Mouse (Mus musculus) macrophage (primary cell): Measurements from ENCODE around the gene Klb. TPM values are rescaled to one million over a fixed set of nuclear protein-coding genes. Genes with fewer than 3 reads are reported as not detected.

ENCODE experiments used
- H3K27ac ChIP-seq: fragments of 350-480 bp; formaldehyde crosslinking; 2 replicates; pipeline ENCODE4 v1.9.0; 2021
- H3K36me3 ChIP-seq: fragments of 350-480 bp; formaldehyde crosslinking; 2 replicates; pipeline ENCODE4 v1.9.0; 2021; ENCODE audit errors: inconsistent target
- H3K4me3 ChIP-seq: fragments of 350-480 bp; formaldehyde crosslinking; 2 replicates; pipeline ENCODE4 v1.9.0; 2021; ENCODE audit errors: inconsistent target
- H3K79me2 ChIP-seq: fragments of 350-480 bp; formaldehyde crosslinking; 2 replicates; pipeline ENCODE4 v1.9.0; 2021; ENCODE audit errors: inconsistent target
- WGBS: methylation state at CpG from one replicate; pipeline ENCODE4 v1.1.7; 2026; ENCODE audit warnings: inconsistent platforms; ENCODE audit not compliant: missing documents; 5-methylcytosine and 5-hydroxymethylcytosine counted together
- polyA plus RNA-seq: library from polyadenylated mRNA; stranded (reverse); fragments of 250-400 nt; gene quantifications from 3 replicates; pipeline ENCODE4 v1.2.4, GENCODE M21; 2018; ENCODE audit warnings: inconsistent platforms

The Klb gene
- polyA plus RNA-seq, 1 experiment from 2014 or later: not detected

DNA sequence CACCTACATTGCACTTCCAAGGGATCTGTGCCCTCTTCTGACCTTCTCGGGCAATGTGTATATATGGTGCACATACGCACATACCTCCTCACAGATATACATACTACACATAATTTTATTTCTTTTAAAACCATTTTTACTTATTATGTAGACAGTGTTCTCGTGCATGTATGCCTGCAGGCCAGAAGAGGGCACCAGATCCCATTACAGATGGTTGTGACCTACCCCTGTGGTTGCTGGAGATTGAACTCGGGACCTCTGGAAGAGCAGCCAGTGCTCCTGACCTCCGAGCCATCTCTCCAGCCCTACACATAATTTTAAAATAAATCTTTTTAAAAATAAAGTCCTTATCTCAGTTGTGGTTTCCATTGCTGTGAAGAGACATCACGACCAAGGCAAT lies 9.7 kb upstream of the Klb start:
- Histone ChIP-seq H3K4me3 (no peak overlapping the region), H3K36me3 (no peaks in the 10 kb centered on the region), H3K79me2 (peaks cover 19% of the 10 kb centered on the region), H3K27ac (no peak overlapping the region)
- WGBS: 81% methylated on average over 6 of the region's 6 CpGs

DNA sequence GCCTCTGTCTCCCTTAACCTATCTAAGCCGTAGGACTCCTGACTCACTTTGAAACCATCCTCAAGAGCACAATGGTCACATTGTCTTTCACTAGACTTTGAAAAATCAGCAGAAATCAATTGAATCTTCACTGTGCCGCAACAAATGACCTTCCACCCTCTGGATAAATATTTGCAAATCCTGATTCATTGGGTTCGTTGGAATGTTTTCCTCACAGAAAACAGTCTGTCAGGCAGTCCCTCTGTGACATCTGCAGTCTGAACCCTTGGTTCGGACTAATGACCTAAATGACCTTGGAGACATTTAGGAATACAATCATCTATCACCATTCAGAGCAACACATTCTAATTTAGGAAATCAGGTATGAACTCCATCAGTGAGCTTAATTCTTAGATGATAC lies 7.9 kb upstream of the Klb start:
- WGBS: 89% methylated on average over 4 of the region's 4 CpGs
- Histone ChIP-seq H3K4me3 (no peak overlapping the region), H3K27ac (no peak overlapping the region), H3K79me2 (peaks cover under 1% of the 10 kb centered on the region; the same call in 1 of the 2 replicates), H3K36me3 (no peaks in the 10 kb centered on the region)

DNA sequence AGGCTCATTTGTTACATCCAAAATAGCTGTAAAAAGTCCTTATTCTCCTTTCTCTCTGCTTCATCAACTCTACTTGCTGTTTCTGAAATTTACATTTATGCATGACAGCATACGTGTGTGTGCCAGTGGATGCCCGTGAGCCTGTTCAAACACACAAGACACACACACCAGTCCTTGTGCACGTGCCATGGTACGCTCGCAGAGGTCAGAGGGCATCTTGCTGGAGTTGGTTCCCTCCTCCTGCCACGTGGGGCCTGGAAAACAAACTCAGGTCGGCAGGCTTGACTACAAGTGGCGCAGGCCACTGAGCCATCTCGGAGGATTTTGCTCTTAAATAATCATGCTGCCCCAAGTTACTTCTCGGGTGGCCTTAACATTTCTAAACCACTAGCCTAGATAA lies 2.4 kb downstream of the Klb start:
- H3K36me3 ChIP-seq: no peaks in the 10 kb centered on the region
- no peak overlapping the region for H3K27ac ChIP-seq
- H3K4me3 ChIP-seq: no peak overlapping the region
- no peaks in the 10 kb centered on the region for H3K79me2 ChIP-seq
- WGBS: 86% methylated on average over 10 of the region's 10 CpGs

DNA sequence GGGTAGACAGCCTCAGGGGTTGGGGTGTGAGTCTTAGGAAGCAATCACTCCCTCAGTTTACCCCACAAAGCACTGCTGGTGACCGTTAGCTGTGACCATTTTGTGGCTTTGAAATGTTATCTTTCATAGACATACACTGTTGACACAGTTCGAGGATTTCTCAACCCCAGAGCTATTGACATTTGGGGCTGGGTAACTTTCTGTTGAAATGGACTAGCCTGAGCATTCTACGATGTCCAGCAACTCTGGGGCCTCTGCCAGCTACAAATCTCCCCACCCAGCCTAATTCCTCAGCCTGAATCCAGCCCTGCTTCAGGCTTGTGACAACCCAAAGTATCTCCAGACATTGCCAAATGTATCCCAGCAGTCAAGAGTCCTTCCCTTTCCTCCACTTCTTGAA lies 6.0 kb downstream of the Klb start:
- H3K36me3 ChIP-seq: no peaks in the 10 kb centered on the region
- no peak overlapping the region for H3K27ac ChIP-seq
- 64% methylated on average over 3 of the region's 3 CpGs for WGBS
- no peaks in the 10 kb centered on the region for H3K79me2 ChIP-seq
- H3K4me3 ChIP-seq: no peak overlapping the region

DNA sequence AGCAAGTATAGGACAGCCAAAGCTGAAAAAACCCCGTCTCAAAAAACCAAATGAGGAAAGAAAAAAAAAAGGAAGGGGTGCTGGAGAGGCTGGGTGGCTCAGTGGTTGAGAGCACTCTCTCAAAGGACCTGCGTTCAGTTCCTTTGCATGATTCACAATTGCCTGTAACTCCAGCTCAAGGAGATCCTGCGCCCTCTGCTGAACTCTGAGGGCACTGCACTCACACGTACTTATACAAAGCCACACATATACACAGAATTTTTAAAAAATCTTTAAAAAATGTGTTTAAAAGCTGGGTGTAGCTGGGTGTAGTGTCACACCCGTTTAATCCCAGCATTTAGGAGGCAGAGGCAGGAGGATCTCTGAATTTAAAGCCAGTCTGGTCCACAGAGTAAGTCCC lies 6.9 kb downstream of the Klb start:
- 92% methylated on average over 5 of the region's 5 CpGs for WGBS

DNA sequence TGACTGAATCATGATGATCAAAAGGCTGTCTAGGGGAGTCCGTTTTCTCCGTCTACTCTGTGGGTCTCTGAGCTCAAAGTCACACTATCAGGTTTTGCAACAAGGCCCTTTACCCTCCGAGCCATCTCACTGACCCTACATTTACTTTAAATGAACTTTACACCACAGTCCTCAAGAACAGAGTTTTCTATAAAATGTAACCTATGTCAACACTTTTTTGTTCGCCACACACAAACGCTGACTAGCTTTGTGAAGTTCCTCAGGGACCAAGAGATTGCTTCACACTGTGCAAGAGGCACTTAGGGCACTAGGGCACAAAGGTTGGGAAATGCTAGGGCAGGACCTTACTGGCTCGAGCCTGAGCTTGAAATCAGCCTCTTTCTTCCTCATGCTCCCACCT lies 8.7 kb downstream of the Klb start:
- no peak overlapping the region for H3K27ac ChIP-seq
- H3K79me2 ChIP-seq: no peaks in the 10 kb centered on the region
- H3K36me3 ChIP-seq: no peaks in the 10 kb centered on the region
- 63% methylated on average over 6 of the region's 6 CpGs for WGBS
- no peak overlapping the region for H3K4me3 ChIP-seq

More for the DNA sequence above, 6.9 kb downstream of the Klb start:
- no peak overlapping the region for H3K4me3 ChIP-seq
- no peaks in the 10 kb centered on the region for H3K36me3 ChIP-seq
- H3K79me2 ChIP-seq: no peaks in the 10 kb centered on the region
- H3K27ac ChIP-seq: no peak overlapping the region

DNA sequence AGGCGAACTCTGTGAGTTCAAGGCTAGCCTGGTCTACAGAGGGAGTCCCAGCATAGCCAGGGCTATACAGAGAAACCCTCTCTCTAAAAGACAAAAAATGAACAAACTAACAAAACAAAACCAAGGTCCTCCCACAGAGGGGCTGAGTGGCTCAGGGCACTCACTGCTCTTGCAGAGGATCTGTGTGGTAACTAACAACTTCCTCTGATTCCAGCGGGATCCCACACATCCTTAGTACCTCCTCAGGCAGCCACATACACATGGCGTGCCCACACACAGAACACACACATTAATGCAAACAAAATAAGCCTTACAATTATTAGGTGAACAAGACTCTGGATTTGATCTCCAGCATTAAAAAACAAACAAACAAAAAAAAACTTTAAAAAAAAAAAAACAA lies 9.7 kb downstream of the Klb start:
- H3K36me3 ChIP-seq: no peaks in the 10 kb centered on the region
- no peak overlapping the region for H3K27ac ChIP-seq
- 56% methylated on average over 3 of the region's 3 CpGs for WGBS
- no peak overlapping the region for H3K4me3 ChIP-seq
- no peaks in the 10 kb centered on the region for H3K79me2 ChIP-seq

DNA sequence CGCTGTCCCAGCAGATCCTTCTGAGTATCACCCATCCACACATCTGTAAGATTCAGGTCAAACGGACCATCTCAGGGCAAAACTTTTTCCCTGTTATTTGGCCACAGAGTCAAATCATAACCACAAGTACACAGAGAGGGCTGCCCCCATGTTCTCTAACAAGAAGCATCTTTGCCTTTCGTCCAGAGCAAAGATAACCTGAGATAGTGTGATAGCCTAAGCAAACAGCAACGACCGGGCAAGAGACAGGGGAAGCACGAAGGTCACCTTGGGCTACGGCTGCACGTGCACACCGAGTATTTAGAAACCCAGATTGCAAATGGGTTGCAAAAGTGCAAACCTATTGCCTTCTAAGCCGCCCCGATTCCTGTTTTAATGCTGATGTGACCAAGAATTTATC lies 19.7 kb downstream of the Klb start:
- no peak overlapping the region for H3K4me3 ChIP-seq
- no peak overlapping the region for H3K27ac ChIP-seq
- H3K79me2 ChIP-seq: no peaks in the 10 kb centered on the region
- WGBS: 90% methylated on average over 11 of the region's 11 CpGs
- no peaks in the 10 kb centered on the region for H3K36me3 ChIP-seq

DNA sequence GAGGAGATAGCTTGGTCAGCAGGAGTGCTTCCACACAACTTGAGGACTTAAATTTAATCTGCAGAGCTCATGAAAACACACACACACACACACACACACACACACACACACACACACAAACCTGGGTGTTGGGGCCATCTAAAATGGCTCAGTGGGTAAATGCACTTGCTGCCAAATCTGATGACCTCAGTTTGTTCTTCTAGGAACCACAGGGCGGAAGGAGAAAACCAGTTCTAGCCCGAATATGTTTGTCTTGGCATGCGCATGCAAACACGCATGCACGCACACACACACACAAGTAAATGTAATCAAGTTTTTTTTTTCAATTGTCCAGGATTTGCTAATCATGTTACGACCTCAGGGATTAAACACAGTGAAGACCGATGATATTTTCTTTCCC lies 23.4 kb downstream of the Klb start:
- H3K4me3 ChIP-seq: no peak overlapping the region
- H3K79me2 ChIP-seq: no peaks in the 10 kb centered on the region
- no peaks in the 10 kb centered on the region for H3K36me3 ChIP-seq
- WGBS: 96% methylated on average over 7 of the region's 7 CpGs
- no peak overlapping the region for H3K27ac ChIP-seq

DNA sequence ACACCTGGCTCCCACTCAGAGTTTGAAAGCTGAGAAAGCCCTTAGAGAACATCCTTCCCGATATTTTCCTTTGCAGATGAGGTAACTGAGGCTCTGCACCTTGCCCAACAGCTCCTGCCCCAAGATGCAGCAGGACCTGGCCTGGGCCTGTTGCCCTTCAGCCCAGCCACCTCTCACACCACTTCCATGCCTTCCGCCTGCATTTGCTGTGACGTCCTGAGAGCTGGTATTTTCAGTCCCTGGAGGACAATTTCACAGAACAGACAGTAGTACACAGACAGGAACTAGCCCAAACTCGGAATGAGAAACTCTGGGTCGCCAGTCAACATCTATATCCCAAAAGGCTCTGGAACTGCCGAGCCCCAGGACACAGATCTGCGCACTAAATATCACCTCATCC lies 26.6 kb downstream of the Klb start:
- Histone ChIP-seq H3K79me2 (no peaks in the 10 kb centered on the region), H3K36me3 (no peaks in the 10 kb centered on the region)
- 88% methylated on average over 7 of the region's 7 CpGs for WGBS

DNA sequence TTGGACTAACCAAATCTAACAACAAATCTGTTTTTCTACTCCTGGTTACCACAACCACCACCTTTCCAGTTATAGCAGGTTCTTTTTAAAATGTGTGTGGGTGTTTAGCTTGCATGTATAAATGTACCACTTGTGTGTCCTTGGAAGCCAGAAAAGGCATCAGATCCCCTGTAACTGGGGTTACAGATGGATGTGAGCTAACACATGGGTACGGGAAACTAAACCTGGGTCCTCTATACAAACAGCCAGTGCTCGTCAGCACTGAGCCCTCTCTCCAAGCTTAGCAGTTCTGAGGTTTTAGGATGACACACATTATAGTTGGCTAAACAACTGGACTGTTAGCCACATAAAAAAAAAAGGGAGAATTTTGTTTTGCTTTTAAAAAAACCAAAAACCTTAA lies 37.6 kb downstream of the Klb start:
- H3K27ac ChIP-seq: no peak overlapping the region
- WGBS: 86% methylated on average over 2 of the region's 2 CpGs
- no peak overlapping the region for H3K4me3 ChIP-seq
- H3K79me2 ChIP-seq: peaks cover 22% of the 10 kb centered on the region
- H3K36me3 ChIP-seq: peaks cover 25% of the 10 kb centered on the region; the same call in 1 of the 2 replicates

More for the DNA sequence above, 26.6 kb downstream of the Klb start:
- Histone ChIP-seq H3K27ac (no peak overlapping the region), H3K4me3 (no peak overlapping the region)

DNA sequence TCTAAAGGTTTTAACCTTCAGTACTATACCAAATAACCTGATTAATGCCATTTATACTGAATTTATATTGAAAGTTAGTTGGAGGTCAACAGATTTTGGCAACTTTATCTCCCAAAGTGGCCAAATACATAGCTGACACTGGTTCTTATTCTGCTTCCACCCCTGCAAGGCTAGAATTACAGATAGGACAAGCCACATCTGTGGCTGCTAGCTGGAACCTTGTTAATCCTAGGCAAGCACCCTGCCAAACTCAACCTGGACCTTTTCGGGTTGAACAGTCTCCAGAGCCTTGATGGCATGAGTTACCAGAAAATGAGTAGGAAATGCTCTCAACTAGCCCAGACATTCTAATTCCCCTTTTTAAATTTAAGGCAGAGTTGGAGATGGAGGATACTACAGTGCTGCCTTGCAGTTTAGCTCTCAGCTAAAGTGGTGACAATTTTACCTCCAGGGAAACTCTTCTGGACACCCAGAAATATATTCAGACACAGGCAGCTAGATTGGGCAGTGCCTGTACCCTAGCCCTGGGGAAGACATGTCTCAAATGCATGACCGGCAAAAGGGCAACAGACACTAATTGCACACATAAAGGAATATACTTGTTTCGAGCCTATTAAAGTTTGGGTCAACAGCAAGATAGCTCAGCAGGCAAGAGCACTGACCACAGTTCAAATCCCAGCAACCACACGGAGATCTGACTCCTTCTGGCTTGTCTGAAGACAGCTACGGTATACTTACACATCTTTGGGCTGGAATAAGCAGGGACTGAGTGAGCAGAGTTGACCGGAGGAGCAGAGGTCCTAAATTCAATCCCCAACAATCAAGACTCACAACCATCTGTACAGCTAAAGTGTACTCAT lies 39.1 kb downstream of the Klb start:
- H3K36me3 ChIP-seq: peaks cover 25% of the 10 kb centered on the region; the same call in 1 of the 2 replicates
- WGBS: 88% methylated on average over 6 of the region's 6 CpGs
- no peak overlapping the region for H3K4me3 ChIP-seq
- peaks cover 36% of the 10 kb centered on the region for H3K79me2 ChIP-seq
- H3K27ac ChIP-seq: no peak overlapping the region

DNA sequence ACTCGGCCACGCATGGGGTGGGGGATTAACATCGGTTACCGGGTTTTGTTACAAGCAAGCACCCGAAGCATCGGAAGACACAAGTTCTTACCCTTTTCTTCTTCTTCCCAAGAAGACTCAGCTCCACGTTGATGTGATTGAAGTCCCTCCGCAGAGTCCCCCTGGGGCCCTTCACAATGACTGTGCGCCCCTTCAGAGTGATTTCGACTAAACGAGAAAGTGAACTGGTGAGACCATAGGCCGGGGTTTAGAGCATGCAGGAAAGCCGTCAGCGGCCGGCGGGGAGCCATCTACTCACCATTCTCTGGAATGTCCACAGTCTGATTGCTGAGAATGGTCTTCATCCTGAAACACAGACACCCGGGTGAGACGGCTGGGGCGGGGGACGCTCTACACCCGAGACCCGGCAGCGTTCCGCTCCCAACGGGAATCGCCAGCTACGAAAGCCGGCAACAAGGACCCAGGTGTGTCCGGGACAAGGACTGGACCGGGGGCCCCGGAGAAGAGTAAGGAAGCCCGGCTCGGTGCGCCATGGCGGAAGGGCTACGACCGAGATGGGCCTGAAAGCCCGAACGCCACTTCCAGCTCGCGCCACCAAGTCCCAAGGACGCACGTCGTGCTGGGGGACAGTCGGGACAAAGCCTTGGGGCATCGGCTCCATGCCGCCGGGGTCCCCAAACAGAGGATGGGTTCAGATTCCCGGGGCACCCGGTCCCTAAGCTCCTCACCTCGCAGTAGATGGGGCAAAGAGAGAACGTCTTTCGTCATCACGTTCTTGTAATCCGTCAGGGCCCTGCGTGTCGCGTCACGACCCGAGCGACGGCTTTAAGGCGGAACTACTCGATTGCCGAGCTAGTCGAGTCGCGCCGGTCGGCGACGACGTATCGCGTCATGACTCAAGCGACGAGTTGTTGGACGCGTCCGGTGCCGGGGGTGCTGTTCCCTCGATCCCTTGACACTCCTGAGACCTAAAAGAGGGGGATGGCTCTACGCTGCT lies 42.8 kb downstream of the Klb start, which contains the start of the genes Rpl9 and Lias:
Gene Rpl9, minus strand, starts transcription at position 797 of the 997 bp plus-strand sequence.
Gene Lias, plus strand, starts transcription at position 850 of the 997 bp plus-strand sequence.
- WGBS: 1% methylated on average over 83 of the region's 83 CpGs
- Histone ChIP-seq H3K79me2 (peaks cover 61% of the 10 kb centered on the region), H3K4me3 (peak within 1 kb of the TSS; percentile 83), H3K36me3 (peaks cover 36% of the 10 kb centered on the region; the same call in 1 of the 2 replicates), H3K27ac (peak within 1 kb of the TSS; percentile 66)

DNA sequence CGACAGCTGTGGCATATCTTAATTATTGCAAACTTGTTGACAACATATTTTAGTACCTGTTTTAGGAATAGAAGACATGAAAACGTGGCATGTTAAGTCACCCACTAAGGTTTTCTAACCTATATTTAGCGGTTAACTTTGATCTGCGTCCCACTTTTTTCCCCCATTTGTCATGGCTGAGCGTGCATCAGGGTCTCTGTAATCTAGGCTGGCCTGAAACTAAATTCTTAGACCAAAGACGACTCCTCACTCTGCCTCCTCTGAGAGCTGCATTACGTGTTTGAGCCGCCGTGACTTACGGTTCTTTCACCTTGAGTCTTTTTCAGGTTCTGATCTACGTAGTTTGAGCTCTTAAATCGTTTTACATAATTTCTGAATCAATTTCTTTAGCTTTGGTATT lies 43.6 kb downstream of the Klb start:
- peak overlapping the region; percentile 66 for H3K27ac ChIP-seq
- H3K4me3 ChIP-seq: peak overlapping the region; percentile 83
- peaks cover 61% of the 10 kb centered on the region for H3K79me2 ChIP-seq
- whole genome bisulfite sequencing: 2% methylated on average over 12 of the region's 12 CpGs
- H3K36me3 ChIP-seq: peaks cover 43% of the 10 kb centered on the region; the same call in 1 of the 2 replicates
